Mouse (Mus musculus): Measurements from ENCODE around the gene Morc1. TPM values are rescaled to one million over a fixed set of nuclear protein-coding genes. Genes with fewer than 3 reads are reported as not detected.

Gene Morc1
- 0.04 TPM in 1 of 2 replicates, not detected in the other for polyA plus RNA-seq (2012; rRNA removed)

- Histone ChIP-seq H3K27ac (ENCODE audit: insufficient read depth, low read length) (no peak within 1 kb of the TSS), H3K4me3 (ENCODE audit: insufficient read depth, low read length) (no peak within 1 kb of the TSS), H3K4me1 (ENCODE audit: control insufficient read depth, insufficient read depth, low read length) (no peaks in the 10 kb centered on the region)
- no peak for TF ChIP-seq POLR2A (IDR thresholded peaks at IDR 0.05; ENCODE audit: extremely low read depth, insufficient read depth, low read length)
- TF ChIP-seq CTCF (IDR thresholded peaks at IDR 0.05; ENCODE audit: extremely low read depth, insufficient read depth, low read length) = no peak
Measured at GRCm38 (mm10) chr16:48431027-48431426, at the start of gene Morc1. Gene Morc1 (plus strand): TSS chr16:48431237.

- TF ChIP-seq POLR2A (IDR thresholded peaks at IDR 0.05; ENCODE audit: extremely low read depth, insufficient read depth, low read length) = no peak
- TF ChIP-seq CTCF (IDR thresholded peaks at IDR 0.05; ENCODE audit: extremely low read depth, insufficient read depth, low read length) = no peak
- Histone ChIP-seq H3K4me1 (ENCODE audit: control insufficient read depth, insufficient read depth, low read length) (no peaks in the 10 kb centered on the region), H3K4me3 (ENCODE audit: insufficient read depth, low read length) (no peak overlapping the region), H3K27ac (ENCODE audit: insufficient read depth, low read length) (no peak overlapping the region)
Measured at GRCm38 (mm10) chr16:48383582-48384257, 47.3 kb upstream of the Morc1 start.

GRCm38 (mm10) chr16:48386982-48387381, 44.1 kb upstream of the Morc1 start:
- TF ChIP-seq POLR2A (IDR thresholded peaks at IDR 0.05; ENCODE audit: extremely low read depth, insufficient read depth, low read length) = no peak
- no peak for TF ChIP-seq CTCF (IDR thresholded peaks at IDR 0.05; ENCODE audit: extremely low read depth, insufficient read depth, low read length)
- no peak overlapping the region for H3K4me3 ChIP-seq (ENCODE audit: insufficient read depth, low read length)
- H3K4me1 ChIP-seq (ENCODE audit: control insufficient read depth, insufficient read depth, low read length) = no peaks in the 10 kb centered on the region
- H3K27ac ChIP-seq (ENCODE audit: insufficient read depth, low read length) = no peak overlapping the region

- Histone ChIP-seq H3K4me1 (ENCODE audit: control insufficient read depth, insufficient read depth, low read length) (no peaks in the 10 kb centered on the region), H3K27ac (ENCODE audit: insufficient read depth, low read length) (no peak overlapping the region), H3K4me3 (ENCODE audit: insufficient read depth, low read length) (no peak overlapping the region)
- TF ChIP-seq CTCF (IDR thresholded peaks at IDR 0.05; ENCODE audit: extremely low read depth, insufficient read depth, low read length) (no peak), POLR2A (IDR thresholded peaks at IDR 0.05; ENCODE audit: extremely low read depth, insufficient read depth, low read length) (no peak)
Measured at GRCm38 (mm10) chr16:48395278-48395677, 35.8 kb upstream of the Morc1 start.

GRCm38 (mm10) chr16:48402963-48403362, 28.1 kb upstream of the Morc1 start:
- H3K4me3 ChIP-seq (ENCODE audit: insufficient read depth, low read length) = no peak overlapping the region
- no peak overlapping the region for H3K27ac ChIP-seq (ENCODE audit: insufficient read depth, low read length)
- TF ChIP-seq POLR2A (IDR thresholded peaks at IDR 0.05; ENCODE audit: extremely low read depth, insufficient read depth, low read length) (no peak), CTCF (IDR thresholded peaks at IDR 0.05; ENCODE audit: extremely low read depth, insufficient read depth, low read length) (no peak)
- no peaks in the 10 kb centered on the region for H3K4me1 ChIP-seq (ENCODE audit: control insufficient read depth, insufficient read depth, low read length)

GRCm38 (mm10) chr16:48403423-48403822, 27.6 kb upstream of the Morc1 start:
- Histone ChIP-seq H3K4me3 (ENCODE audit: insufficient read depth, low read length) (no peak overlapping the region), H3K4me1 (ENCODE audit: control insufficient read depth, insufficient read depth, low read length) (no peaks in the 10 kb centered on the region), H3K27ac (ENCODE audit: insufficient read depth, low read length) (no peak overlapping the region)
- no peak for TF ChIP-seq POLR2A (IDR thresholded peaks at IDR 0.05; ENCODE audit: extremely low read depth, insufficient read depth, low read length)
- TF ChIP-seq CTCF (IDR thresholded peaks at IDR 0.05; ENCODE audit: extremely low read depth, insufficient read depth, low read length) = no peak

- Histone ChIP-seq H3K4me3 (ENCODE audit: insufficient read depth, low read length) (no peak overlapping the region), H3K27ac (ENCODE audit: insufficient read depth, low read length) (no peak overlapping the region), H3K4me1 (ENCODE audit: control insufficient read depth, insufficient read depth, low read length) (no peaks in the 10 kb centered on the region)
- no peak for TF ChIP-seq POLR2A (IDR thresholded peaks at IDR 0.05; ENCODE audit: extremely low read depth, insufficient read depth, low read length)
- no peak for TF ChIP-seq CTCF (IDR thresholded peaks at IDR 0.05; ENCODE audit: extremely low read depth, insufficient read depth, low read length)
Measured at GRCm38 (mm10) chr16:48404009-48404408, 27.0 kb upstream of the Morc1 start.

- TF ChIP-seq CTCF (IDR thresholded peaks at IDR 0.05; ENCODE audit: extremely low read depth, insufficient read depth, low read length) (no peak), POLR2A (IDR thresholded peaks at IDR 0.05; ENCODE audit: extremely low read depth, insufficient read depth, low read length) (no peak)
- Histone ChIP-seq H3K4me3 (ENCODE audit: insufficient read depth, low read length) (no peak overlapping the region), H3K27ac (ENCODE audit: insufficient read depth, low read length) (no peak overlapping the region), H3K4me1 (ENCODE audit: control insufficient read depth, insufficient read depth, low read length) (no peaks in the 10 kb centered on the region)
Measured at GRCm38 (mm10) chr16:48405674-48406403, 25.2 kb upstream of the Morc1 start.

GRCm38 (mm10) chr16:48409580-48409979, 21.5 kb upstream of the Morc1 start:
- TF ChIP-seq CTCF (IDR thresholded peaks at IDR 0.05; ENCODE audit: extremely low read depth, insufficient read depth, low read length) (no peak), POLR2A (IDR thresholded peaks at IDR 0.05; ENCODE audit: extremely low read depth, insufficient read depth, low read length) (no peak)
- H3K4me1 ChIP-seq (ENCODE audit: control insufficient read depth, insufficient read depth, low read length) = no peaks in the 10 kb centered on the region
- no peak overlapping the region for H3K27ac ChIP-seq (ENCODE audit: insufficient read depth, low read length)
- H3K4me3 ChIP-seq (ENCODE audit: insufficient read depth, low read length) = no peak overlapping the region

- H3K4me1 ChIP-seq (ENCODE audit: control insufficient read depth, insufficient read depth, low read length) = no peaks in the 10 kb centered on the region
- no peak overlapping the region for H3K4me3 ChIP-seq (ENCODE audit: insufficient read depth, low read length)
- H3K27ac ChIP-seq (ENCODE audit: insufficient read depth, low read length) = no peak overlapping the region
- TF ChIP-seq POLR2A (IDR thresholded peaks at IDR 0.05; ENCODE audit: extremely low read depth, insufficient read depth, low read length) (no peak), CTCF (IDR thresholded peaks at IDR 0.05; ENCODE audit: extremely low read depth, insufficient read depth, low read length) (no peak)
Measured at GRCm38 (mm10) chr16:48410125-48410524, 20.9 kb upstream of the Morc1 start.
